Mouse (Mus musculus): ENCODE data around the gene Sdhaf2. TPM values are rescaled to one million over a fixed set of nuclear protein-coding genes. Genes with fewer than 3 reads are reported as not detected.
A peak's percentile ranks its signal among the peaks of the same experiment; 100 is the strongest.

Gene Sdhaf2
- total and polyA plus RNA-seq, 3 experiments = 7.0 to 145 (median 89.1) TPM

GRCm38 (mm10) chr19:10530082-10530481 lies 4.1 kb upstream of the Sdhaf2 start:
- Histone ChIP-seq H3K36me3 (replicated peaks) (peaks cover 74% of the 10 kb centered on the region), H3K9me3 (replicated peaks) (no peaks in the 10 kb centered on the region), H3K4me3 (ENCODE audit: low read depth, low read length) (no peak overlapping the region), H3K27me3 (ENCODE audit: insufficient read depth, low read length) (no peaks in the 10 kb centered on the region), H3K4me1 (ENCODE audit: insufficient read depth, low read depth, low read length) (peaks cover 27% of the 10 kb centered on the region)
- DNase-seq (ENCODE audit: low spot score) (no peak), ATAC-seq (ENCODE audit: extremely low read depth, insufficient number of reproducible peaks, low FRiP score, poor library complexity, severe bottlenecking) (no peak)
- TF ChIP-seq GATA2 (IDR thresholded peaks at IDR 0.05; ENCODE audit: borderline replicate concordance, low read depth, low read length) (no peak), POLR2AphosphoS5 (IDR thresholded peaks at IDR 0.05; ENCODE audit: insufficient replicate concordance, low read depth, low read length) (no peak), TAL1 (conservative IDR thresholded peaks at IDR 0.05; ENCODE audit: low read depth, low read length) (no peak), CTCF (IDR thresholded peaks at IDR 0.05; ENCODE audit: low read depth, low read length) (no peak), GATA1 (IDR thresholded peaks at IDR 0.05; ENCODE audit: borderline replicate concordance, low read length) (no peak)

DNA sequence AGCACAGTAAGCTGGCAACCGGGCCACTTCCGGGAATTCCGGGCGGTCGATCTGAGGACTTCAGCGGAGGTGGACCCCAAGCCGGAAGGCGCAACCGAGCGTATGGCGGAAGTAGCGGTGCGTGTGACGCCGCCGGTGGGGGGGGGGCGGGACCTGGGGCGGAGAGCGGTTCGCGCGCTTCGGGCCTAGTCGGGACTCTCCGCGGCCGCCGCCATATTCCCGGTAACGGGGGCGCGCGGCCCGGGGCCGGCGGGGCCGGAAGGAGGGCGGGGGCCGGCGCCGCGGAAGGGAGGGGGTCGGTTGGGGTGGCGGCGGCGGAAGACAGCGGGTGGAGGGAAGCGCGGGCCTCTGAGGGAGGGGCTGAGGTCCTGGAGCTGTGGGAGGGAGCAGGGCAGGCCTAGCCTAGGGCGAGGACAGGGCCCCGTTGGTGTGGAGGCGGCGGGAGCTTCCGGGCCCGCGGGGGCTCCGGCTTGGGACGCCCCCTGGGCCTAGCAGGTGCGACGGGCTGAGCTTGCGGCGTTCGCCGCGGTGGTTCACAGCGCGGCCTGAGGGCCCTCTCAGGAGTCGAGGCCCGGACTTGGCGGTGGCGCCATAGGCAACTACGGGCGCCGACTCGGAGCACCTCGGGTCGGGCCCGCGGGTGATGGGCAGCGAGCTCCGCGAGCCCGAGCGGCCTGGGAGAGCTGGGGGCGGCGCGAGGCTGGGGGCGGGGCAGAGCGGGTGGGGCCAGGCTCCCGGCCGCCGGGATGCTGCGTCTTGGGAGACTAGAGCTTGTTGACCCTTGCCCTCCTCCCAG lies 638 bp downstream of the Sdhaf2 start, which contains the start of gene Cpsf7:
Gene Cpsf7, plus strand, starts transcription at position 161 of the 796 bp plus-strand sequence.
- Histone ChIP-seq H3K4me1 (ENCODE audit: insufficient read depth, low read depth, low read length) (peaks cover 56% of the 10 kb centered on the region), H3K36me3 (replicated peaks) (peaks cover 45% of the 10 kb centered on the region), H3K27me3 (ENCODE audit: insufficient read depth, low read length) (no peaks in the 10 kb centered on the region), H3K4me3 (ENCODE audit: low read depth, low read length) (peak within 1 kb of the TSS; percentile 96), H3K9me3 (replicated peaks) (no peaks in the 10 kb centered on the region)
- no peak for TF ChIP-seq CTCF (IDR thresholded peaks at IDR 0.05; ENCODE audit: low read depth, low read length)
- TF ChIP-seq GATA1 (IDR thresholded peaks at IDR 0.05; ENCODE audit: borderline replicate concordance, low read length) = no peak
- no peak for TF ChIP-seq TAL1 (conservative IDR thresholded peaks at IDR 0.05; ENCODE audit: low read depth, low read length)
- no peak for TF ChIP-seq POLR2AphosphoS5 (IDR thresholded peaks at IDR 0.05; ENCODE audit: insufficient replicate concordance, low read depth, low read length)
- no peak for TF ChIP-seq GATA2 (IDR thresholded peaks at IDR 0.05; ENCODE audit: borderline replicate concordance, low read depth, low read length)
- ATAC-seq (ENCODE audit: extremely low read depth, insufficient number of reproducible peaks, low FRiP score, poor library complexity, severe bottlenecking) = peak; percentile 70
- peak; percentile 82 for DNase-seq (ENCODE audit: low spot score)

- H3K9me3 ChIP-seq (replicated peaks) = no peaks in the 10 kb centered on the region
- peaks cover 39% of the 10 kb centered on the region for H3K36me3 ChIP-seq (replicated peaks)
- peaks cover 58% of the 10 kb centered on the region for H3K4me1 ChIP-seq (ENCODE audit: insufficient read depth, low read depth, low read length)
- no peak for TF ChIP-seq TAL1 (conservative IDR thresholded peaks at IDR 0.05; ENCODE audit: low read depth, low read length)
- TF ChIP-seq GATA1 (IDR thresholded peaks at IDR 0.05; ENCODE audit: borderline replicate concordance, low read length) = no peak
- TF ChIP-seq POLR2AphosphoS5 (IDR thresholded peaks at IDR 0.05; ENCODE audit: insufficient replicate concordance, low read depth, low read length) = no peak
- no peak for TF ChIP-seq GATA2 (IDR thresholded peaks at IDR 0.05; ENCODE audit: borderline replicate concordance, low read depth, low read length)
- no peak for TF ChIP-seq CTCF (IDR thresholded peaks at IDR 0.05; ENCODE audit: low read depth, low read length)
- peak; percentile 8 for DNase-seq (ENCODE audit: low spot score)
- no peaks in the 10 kb centered on the region for H3K27me3 ChIP-seq (ENCODE audit: insufficient read depth, low read length)
- peak overlapping the region; percentile 96 for H3K4me3 ChIP-seq (ENCODE audit: low read depth, low read length)
- ATAC-seq (ENCODE audit: extremely low read depth, insufficient number of reproducible peaks, low FRiP score, poor library complexity, severe bottlenecking) = no peak
Observed at GRCm38 (mm10) chr19:10524784-10525105, 1.2 kb downstream of the Sdhaf2 start.

DNA sequence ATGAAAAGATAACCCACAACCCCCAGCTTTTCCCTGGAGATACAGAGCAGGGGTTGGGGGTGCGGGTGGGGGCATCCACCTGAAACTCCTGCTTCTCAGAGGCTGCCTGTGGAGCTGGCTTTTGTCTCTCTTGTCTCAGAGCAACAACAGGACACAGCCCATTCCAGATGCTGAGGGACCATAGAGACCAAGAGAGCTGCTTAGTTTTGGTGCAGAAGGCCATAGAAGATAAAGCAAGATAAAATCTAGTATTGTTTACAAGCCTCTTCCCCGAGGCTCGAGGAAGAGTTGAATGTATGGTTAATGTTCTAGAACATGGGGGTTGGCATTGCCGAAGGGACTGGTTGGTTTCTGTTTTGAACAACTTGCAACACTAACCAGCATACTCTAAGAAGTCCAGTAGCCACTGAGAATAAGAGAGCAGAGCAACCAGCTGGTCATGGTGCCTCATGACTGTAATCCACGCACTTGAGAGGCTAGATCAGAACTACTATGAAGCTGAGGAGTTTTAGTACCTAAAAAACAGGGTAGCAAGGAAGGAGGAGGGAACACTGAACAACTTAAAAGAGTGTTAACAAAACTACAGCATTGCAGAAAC lies 2.4 kb downstream of the Sdhaf2 start:
- peaks cover 33% of the 10 kb centered on the region for H3K36me3 ChIP-seq (replicated peaks)
- TF ChIP-seq TAL1 (conservative IDR thresholded peaks at IDR 0.05; ENCODE audit: low read depth, low read length) = peak; percentile 73
- TF ChIP-seq GATA1 (IDR thresholded peaks at IDR 0.05; ENCODE audit: borderline replicate concordance, low read length) = no peak
- peaks cover 64% of the 10 kb centered on the region for H3K4me1 ChIP-seq (ENCODE audit: insufficient read depth, low read depth, low read length)
- DNase-seq (ENCODE audit: low spot score) = peak; percentile 42
- H3K4me3 ChIP-seq (ENCODE audit: low read depth, low read length) = peak overlapping the region; percentile 96
- ATAC-seq (ENCODE audit: extremely low read depth, insufficient number of reproducible peaks, low FRiP score, poor library complexity, severe bottlenecking) = peak; percentile 70
- H3K9me3 ChIP-seq (replicated peaks) = no peaks in the 10 kb centered on the region
- no peaks in the 10 kb centered on the region for H3K27me3 ChIP-seq (ENCODE audit: insufficient read depth, low read length)

DNA sequence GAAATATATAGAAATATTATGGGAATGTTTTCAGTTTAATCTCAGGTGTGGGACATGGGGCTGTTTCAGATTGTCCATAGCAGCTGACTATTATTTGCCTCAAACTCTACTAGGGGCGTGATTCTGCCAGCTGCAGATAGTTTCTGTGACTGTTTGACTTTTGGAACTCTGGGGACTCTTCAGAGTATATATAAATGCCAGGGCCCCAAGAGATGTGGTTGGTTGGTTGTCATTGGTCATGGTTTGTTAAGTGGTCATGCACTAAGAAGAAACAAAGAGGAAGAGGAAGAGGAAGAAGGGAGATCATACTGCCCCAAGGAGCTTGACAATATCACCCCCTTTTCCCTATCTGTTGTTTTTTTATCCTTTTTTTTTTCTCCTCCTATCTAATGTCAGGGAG lies 4.0 kb downstream of the Sdhaf2 start:
- no peak for DNase-seq (ENCODE audit: low spot score)
- H3K36me3 ChIP-seq (replicated peaks) = peaks cover 38% of the 10 kb centered on the region
- H3K4me1 ChIP-seq (ENCODE audit: insufficient read depth, low read depth, low read length) = peaks cover 59% of the 10 kb centered on the region
- no peaks in the 10 kb centered on the region for H3K27me3 ChIP-seq (ENCODE audit: insufficient read depth, low read length)
- TF ChIP-seq POLR2AphosphoS5 (IDR thresholded peaks at IDR 0.05; ENCODE audit: insufficient replicate concordance, low read depth, low read length) (no peak), GATA1 (IDR thresholded peaks at IDR 0.05; ENCODE audit: borderline replicate concordance, low read length) (no peak), CTCF (IDR thresholded peaks at IDR 0.05; ENCODE audit: low read depth, low read length) (no peak), GATA2 (IDR thresholded peaks at IDR 0.05; ENCODE audit: borderline replicate concordance, low read depth, low read length) (no peak), TAL1 (conservative IDR thresholded peaks at IDR 0.05; ENCODE audit: low read depth, low read length) (no peak)
- no peak for ATAC-seq (ENCODE audit: extremely low read depth, insufficient number of reproducible peaks, low FRiP score, poor library complexity, severe bottlenecking)
- no peaks in the 10 kb centered on the region for H3K9me3 ChIP-seq (replicated peaks)
- H3K4me3 ChIP-seq (ENCODE audit: low read depth, low read length) = no peak overlapping the region; the same call in 1 of the 2 replicates

GRCm38 (mm10) chr19:10520355-10520754 lies 5.6 kb downstream of the Sdhaf2 start:
- Histone ChIP-seq H3K9me3 (replicated peaks) (no peaks in the 10 kb centered on the region), H3K27me3 (ENCODE audit: insufficient read depth, low read length) (no peaks in the 10 kb centered on the region), H3K36me3 (replicated peaks) (peaks cover 48% of the 10 kb centered on the region), H3K4me1 (ENCODE audit: insufficient read depth, low read depth, low read length) (peaks cover 50% of the 10 kb centered on the region), H3K4me3 (ENCODE audit: low read depth, low read length) (no peak overlapping the region)
- ATAC-seq (ENCODE audit: extremely low read depth, insufficient number of reproducible peaks, low FRiP score, poor library complexity, severe bottlenecking) = no peak
- no peak for DNase-seq (ENCODE audit: low spot score)
- no peak for TF ChIP-seq GATA1 (IDR thresholded peaks at IDR 0.05; ENCODE audit: borderline replicate concordance, low read length)
- peak; percentile 19; the same call in 1 of the 2 replicates for TF ChIP-seq CTCF (IDR thresholded peaks at IDR 0.05; ENCODE audit: low read depth, low read length)
- no peak for TF ChIP-seq GATA2 (IDR thresholded peaks at IDR 0.05; ENCODE audit: borderline replicate concordance, low read depth, low read length)
- TF ChIP-seq POLR2AphosphoS5 (IDR thresholded peaks at IDR 0.05; ENCODE audit: insufficient replicate concordance, low read depth, low read length) = no peak
- TF ChIP-seq TAL1 (conservative IDR thresholded peaks at IDR 0.05; ENCODE audit: low read depth, low read length) = no peak
